Mouse (Mus musculus): ENCODE data around the gene Togaram2.

- TF ChIP-seq POLR2A (IDR thresholded peaks at IDR 0.05; ENCODE audit: extremely low read depth, insufficient read depth, low read length) (no peak), CTCF (IDR thresholded peaks at IDR 0.05; ENCODE audit: low read depth, low read length) (no peak)
Observed at GRCm38 (mm10) chr17:71760536-71760935, 87.5 kb downstream of the Togaram2 start.
